Mouse (Mus musculus): ENCODE data around the gene Gnao1.

Gene Gnao1

DNA sequence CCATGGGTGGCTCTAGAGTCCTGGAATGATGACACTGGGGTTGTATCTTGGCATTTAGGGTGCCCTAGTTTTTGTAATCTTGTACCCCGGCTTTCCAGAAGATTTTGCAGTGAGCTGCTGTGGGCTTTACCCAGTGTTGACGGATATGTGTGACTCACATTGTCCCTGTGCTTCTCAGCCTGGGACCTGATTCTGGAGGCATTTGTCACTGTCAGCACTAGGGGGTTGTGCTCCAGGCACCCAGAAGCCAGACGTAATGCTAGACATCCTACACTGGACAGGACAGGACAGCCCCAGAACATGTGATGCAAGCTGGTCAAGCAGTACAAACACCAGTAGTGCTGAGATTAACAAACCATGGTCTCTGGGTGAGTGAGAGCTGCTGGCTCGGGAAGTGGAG lies 136.0 kb downstream of the Gnao1 start:
- no peak for DNase-seq (ENCODE audit: extremely low spot score)

DNA sequence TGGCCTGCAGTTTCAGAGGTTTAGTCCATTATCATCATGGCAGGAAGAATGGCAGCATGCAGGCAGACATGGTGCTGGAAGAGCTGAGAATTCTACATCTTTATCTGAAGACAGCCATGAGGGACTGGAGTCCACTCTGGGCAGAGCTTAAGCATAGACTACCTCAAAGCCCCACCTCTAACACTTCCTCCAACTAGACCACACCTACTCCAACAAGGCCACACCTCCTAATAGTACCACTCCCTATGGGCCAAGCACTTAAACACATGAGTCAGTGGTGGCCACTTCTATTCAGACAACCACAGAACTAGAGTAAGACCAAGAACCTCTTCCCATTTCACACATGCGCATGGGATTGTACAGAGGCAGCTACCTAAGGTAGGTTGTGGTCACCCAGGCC lies 136.6 kb downstream of the Gnao1 start:
- no peak for DNase-seq (ENCODE audit: extremely low spot score)

DNA sequence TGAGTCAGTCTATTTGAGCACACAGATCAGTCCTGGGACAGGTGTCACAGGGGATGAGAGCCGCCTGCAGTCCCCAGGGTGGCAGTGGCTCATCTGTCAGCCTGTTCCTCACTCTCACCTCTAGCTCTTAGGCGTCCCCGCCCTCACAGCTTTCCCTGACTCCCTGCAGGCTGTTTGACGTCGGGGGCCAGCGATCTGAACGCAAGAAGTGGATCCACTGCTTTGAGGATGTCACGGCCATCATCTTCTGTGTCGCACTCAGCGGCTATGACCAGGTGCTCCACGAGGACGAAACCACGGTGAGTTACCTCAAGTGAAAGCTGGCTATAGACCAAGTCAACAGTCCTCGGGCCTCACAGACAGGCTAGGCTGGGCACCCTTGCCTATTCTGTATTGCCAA lies 140.4 kb downstream of the Gnao1 start:
- no peak for DNase-seq (ENCODE audit: extremely low spot score)

DNA sequence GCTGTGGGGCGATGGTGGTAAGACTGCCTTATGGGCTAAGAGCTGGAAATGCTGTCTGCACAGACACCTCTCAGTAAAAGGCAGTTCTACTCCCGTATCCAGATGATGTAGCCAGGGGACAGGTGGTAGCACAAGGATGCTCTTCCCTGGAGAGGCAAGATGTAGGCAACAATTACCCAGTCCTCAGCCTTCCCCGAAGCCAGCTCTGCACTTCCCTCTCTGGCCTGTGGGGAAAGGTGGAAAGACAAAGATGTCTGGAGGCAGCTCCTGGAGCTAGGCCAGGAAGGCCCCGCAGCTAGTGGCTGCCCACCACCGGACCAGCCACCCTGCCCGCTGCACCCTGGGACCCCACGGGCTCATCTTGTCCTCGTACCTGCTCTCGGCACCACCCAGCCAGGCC lies 142.7 kb downstream of the Gnao1 start:
- no peak for DNase-seq (ENCODE audit: extremely low spot score)

DNA sequence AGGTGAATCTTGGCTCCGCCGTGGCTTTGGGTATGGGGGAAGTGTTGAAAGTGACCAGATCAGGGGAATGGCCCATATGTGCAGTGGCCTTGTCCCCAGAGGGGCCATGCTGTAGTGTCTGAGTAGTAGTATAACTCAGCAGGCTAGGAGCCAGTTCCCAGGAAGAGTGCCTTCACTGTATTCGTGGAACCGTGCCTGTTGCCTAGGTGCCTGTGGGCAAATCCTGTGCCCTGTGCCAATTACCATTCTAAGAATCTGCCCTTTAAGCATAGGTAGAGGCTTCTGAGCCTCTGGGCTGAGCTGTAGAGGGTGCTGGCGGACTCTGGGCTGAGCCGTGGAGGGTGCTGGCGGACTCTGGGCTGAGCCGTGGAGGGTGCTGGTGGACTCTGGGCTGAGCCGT lies 148.6 kb downstream of the Gnao1 start:
- no peak for DNase-seq (ENCODE audit: extremely low spot score)

DNA sequence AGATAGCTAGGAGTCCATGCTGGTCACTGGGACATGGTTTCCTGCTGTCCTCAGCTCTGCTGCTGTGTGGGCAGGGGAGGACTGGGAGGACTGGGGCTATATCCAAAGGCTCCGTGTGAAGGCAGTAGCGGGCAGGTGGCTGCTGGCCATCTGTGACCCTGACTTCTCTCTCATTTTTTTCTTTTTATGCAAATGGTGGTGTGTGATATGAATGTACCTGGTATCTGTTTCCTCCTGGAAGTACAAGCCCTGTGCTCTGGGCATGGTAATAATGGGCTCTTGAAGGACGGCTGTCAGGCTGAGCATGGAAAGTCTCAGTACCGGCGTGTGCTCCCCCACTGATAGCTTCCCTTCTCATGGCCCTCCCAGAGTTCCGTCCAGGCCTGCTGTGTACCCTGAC lies 151.1 kb downstream of the Gnao1 start:
- no peak for DNase-seq (ENCODE audit: extremely low spot score)

DNA sequence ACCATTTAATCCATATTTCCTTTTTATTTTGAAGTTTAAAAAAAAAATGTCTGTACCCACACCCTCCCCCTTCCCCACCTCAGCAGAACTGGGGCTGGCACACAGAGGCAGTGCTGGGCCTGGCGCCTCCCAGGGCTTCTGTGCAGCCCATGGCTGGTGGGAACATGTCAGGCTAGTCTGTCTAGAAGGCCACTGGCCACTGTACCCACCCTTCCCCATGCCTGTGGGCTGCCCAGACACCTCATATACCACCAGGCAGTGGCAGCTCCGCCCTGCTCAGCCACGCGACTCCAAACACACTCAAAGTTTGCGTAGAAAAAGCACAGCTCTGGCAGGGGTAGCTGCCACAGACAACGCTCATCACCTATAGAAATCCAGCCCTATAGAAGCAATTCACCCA lies 158.5 kb downstream of the Gnao1 start:
- DNase-seq (ENCODE audit: extremely low spot score) = no peak

DNA sequence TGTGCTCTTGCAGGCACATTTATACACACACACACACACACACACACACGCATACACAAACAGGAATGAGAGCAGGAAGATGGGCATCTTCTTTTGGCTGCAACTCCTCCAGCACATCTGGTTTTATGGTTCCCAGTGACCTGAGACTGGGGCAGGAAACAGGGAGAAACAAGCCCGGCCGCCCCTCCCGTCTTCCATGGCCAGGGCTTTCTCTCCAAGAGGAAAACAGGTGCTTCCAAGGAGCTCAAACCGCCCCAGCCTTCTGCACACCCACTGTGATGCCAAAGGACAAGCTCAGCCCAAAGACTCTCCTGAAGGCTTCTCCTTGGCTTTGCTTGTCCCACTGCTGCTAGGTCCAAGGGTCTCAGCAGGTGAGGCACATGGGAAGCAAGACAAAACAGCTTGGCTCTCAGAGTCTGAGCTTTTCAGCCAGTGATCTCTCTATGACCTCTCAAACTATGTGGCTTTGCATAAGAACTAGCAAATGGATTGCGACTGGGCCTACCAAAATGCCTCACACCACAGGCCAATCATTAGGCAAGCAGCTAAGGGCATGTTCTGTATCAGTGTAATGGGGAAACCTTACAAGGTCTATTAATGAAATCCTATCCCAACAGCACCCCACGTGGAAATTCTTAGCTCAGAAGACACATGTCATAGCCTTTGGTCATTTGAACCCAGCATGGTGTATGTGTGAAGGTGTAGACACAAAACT lies 160.0 kb downstream of the Gnao1 start:
- no peak for DNase-seq (ENCODE audit: extremely low spot score)

DNA sequence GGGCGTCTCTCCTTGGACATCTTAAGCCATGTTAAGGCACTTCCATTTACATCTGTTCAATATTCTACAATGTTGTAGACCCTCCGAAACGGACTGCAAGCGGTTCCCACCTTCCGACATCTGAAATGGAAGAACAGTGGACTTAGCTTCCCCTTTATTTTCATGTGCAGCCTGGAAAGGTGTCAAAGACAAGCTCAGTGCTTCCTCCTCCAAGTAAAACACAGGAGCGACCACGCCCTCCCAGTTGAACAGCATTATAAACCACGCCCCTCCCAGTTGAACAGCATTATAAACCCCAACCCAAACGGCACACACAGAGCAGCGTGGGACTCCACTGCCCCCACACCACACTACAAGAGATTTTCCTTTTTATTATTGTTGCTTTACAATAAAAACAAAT lies 161.7 kb downstream of the Gnao1 start:
- DNase-seq (ENCODE audit: extremely low spot score) = no peak

DNA sequence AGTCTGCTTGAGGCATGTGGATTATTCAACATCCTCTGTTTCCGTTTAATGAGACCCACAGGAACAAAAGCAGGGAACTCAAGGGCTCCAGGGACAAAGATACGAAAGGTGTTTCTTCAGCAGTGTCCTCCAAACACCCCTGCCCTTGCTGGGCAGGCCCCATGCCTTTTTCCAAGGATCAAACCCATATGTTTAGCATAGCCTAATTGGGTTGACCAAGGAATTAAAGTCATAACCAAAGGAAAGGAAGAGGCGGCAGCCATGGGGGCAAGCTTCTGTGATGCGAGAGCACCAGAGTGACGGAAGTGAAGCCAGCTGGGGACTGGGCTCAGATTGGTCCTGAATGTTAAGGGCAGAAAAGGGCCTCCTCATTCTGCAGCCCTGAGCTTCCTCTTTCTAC lies 162.4 kb downstream of the Gnao1 start:
- DNase-seq (ENCODE audit: extremely low spot score) = no peak

DNA sequence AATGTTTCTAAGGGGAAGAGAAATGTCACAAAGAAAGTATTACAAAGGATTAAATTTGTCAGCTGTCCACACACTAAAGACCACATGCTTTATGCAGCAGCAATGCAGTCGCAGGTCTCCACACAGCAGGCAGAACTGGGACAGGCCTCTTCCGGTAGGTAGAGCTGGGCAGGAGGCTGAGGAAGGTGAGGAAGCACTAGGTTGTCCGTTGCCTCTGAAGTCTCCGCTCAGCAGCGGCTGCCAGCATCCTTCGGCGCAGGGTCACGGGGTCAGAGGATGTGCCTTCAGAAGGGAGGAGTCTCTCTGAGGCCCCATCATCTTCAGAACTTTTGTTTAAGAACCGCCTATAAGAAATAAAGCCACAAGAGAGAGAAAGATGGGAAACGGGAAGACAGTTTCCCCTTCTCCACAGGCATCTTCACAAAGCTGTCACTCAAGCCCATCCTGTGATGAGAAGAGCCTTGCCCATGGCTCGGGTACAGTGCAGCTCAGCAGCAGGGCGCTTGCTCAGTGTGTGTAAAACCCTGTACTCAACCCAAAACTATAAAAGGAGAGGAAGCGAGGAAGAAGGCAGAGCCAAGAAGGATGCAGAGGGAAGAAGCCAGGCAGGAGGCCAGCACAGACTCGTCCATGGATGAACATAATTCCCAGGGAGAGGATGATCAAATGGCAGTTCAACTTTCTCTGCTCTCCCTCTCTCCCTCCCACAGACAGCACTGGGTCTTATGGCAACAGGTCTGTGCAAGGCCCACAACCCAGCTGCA lies 163.4 kb downstream of the Gnao1 start:
- no peak for DNase-seq (ENCODE audit: extremely low spot score)

DNA sequence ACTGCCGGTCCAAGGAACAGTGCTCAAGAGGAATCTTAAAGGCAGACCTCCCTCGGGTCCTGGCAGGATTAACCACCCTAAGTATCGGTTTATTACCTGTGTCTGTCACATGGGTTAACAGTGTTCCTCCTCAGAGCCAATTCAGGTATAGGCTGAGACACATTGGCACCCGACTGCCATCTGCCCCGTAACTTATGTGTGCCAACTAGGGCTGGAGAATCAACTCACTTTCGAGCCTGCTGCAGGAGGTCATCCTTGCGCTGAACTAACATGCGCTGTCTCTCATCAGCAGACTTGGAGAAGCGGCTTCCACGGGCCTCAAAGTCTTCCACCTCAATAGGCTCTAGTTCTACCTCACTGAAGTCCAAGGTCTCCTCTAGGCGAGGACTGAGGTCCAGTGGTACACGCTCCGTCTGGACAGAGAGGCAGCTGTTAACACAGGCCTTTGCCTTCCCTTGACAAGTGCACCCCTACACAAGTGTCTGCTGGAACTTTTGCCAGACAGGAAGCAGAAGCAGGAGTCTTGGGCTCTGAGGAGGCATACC lies 164.1 kb downstream of the Gnao1 start:
- no peak for DNase-seq (ENCODE audit: extremely low spot score)

DNA sequence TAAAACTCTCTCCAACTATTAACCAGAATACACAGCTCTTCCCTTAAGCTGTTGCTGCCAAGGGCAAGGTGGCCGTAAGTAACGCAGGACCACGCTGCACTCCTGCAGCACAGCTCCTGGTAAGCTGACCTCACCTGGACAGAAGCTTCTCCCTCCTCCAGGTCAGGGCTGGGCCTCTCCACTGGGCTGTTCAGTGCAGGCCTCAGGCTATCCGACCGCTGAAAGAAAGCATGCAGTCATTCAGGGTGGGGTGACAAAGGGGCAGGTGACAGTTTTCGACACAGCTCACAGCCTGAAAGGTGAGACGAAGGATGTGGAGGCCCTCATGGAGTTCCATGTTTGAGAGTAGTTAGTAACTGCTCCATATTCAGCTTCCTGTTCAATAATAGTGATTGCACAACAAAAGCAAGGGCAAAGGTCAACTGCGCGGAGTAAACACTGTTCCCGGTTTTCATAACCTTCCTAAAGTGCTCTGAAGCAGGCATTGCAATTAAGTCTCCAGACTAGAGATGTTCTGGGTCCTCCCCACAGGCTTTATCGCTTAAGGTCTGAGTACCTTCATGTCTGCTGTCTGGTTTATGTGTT lies 164.9 kb downstream of the Gnao1 start:
- no peak for DNase-seq (ENCODE audit: extremely low spot score)

DNA sequence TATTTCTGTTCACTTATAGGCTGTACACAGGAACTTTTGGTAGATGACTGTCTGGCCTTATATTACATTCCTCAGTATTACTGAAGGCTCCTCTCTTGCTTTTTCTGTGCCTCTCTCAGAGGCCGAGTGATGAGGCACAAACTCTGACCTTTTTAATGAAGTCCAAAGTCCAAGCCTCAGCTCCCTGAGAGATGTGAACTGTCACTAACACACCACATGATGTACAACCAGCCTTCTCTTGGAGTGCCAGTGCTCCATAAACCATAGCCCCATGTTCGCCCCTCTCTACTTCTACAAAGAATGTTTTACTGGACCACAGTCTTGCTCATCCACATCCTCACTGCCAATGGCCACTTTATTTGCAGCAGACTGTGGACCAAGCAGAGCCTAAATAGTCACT lies 165.6 kb downstream of the Gnao1 start:
- no peak for DNase-seq (ENCODE audit: extremely low spot score)

DNA sequence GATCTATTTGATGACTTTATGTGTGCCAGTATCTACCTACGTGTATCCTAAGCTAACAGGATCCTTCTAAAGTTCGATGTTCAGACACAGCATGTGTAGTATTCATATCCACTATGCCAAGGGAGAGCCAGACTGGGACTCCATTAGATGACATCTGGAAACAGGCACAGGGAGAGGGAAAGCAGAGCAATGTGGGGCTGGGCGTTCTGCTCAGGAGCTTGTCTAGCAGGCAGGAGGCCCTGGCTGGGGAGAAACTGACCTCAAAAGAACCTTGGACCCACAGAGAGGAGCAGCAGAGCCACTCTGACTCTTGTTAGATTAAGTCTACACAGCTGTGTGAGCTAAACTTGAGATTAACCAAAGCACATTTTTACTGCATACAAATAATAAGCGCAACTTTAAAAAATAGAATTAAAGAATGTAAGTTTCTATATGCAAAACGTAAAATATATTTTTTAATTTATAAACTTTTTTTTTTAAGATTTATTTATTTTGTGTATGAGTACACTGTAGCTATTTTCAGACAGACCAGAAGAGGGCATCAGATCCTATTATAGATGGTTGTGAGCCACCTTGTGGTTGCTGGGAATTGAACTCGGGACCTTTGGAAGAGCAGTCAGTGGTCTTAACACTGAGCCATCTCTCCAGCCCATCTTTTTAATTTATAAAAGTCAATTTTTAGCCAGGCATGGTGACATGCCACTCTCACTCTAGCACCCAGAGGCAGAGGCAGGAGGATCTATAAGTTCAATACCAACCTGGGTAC lies 166.9 kb downstream of the Gnao1 start:
- no peak for DNase-seq (ENCODE audit: extremely low spot score)

DNA sequence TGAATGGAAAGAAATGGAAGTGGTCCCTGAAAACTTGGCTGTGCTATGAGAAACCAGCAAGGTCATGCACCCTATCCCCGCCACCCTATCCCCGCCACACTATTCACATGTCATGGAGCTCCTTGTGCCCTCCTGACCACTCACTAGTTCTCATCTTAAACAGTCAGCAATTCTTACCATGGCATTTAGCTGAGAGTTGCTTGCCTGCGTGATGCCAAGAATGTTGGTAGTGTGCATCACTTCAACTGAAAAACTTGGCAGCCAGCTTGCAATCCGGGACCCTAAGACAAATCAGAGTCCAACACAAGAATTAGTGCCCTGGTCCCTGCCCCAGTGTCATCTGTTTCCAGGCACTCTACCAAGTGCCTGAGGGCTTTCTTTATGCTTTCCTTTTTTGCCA lies 170.4 kb downstream of the Gnao1 start:
- no peak for DNase-seq (ENCODE audit: extremely low spot score)

DNA sequence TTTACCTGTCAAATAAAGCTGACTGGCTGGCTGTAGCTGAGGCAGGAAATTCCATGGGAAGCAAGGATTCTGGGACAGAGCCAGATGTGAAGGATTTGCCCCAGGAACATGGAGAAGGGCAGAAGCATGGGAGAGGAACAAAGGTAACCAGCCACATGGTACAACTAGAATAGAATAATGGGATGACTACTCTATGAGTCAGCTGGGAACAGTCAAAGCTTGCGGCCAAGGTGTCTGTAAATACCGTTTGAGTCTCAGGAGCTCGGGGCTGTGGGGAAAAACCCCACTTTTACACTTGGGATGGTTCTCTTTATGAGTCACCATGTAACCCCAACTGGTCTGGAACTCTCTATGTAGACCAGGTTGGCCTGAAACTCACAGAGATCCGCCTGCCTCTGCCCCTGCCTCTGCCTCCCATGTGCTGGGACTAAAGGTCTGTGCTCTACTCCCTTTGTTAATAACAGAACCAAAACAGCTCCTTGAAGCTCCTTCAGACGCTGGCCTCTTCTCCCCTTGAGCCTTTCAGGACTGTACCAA lies 172.0 kb downstream of the Gnao1 start:
- DNase-seq (ENCODE audit: extremely low spot score) = no peak

DNA sequence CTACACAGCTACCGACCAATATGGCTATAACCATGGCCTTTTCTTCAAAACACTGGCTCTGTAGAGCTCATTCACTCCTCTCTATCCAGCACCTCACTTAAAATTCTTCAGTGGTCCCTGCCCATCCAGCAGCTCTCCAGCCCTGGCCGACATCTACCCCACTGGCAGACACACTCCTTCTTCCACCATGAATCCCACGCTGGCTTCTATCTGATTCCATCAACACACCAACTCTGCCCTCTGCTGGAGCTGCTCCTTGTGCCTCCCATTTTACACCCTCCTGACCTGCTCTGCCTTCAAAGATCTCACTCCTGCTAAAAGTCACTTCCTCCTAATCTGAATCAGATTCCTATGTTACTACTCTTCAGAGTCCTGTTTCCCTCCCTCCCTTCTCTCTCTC lies 174.1 kb downstream of the Gnao1 start:
- no peak for DNase-seq (ENCODE audit: extremely low spot score)

DNA sequence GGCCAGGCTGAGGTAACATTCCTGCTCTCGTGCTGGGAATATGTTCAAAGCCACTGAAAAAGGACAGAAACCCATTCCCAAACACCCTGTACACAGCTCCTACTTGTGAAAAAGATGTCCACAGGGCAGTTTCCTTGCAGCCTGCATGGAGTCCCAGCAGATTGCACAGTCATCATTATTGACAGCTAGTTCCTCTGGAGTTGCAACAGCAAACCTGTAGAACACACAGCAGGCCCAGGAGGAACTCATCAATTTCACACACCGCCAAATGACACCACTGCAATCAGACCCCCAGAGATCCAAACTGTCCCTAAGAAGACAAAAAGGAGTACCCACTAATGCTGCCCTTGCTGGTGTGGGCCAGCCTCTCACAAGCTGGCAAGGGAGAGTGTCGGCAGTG lies 175.0 kb downstream of the Gnao1 start:
- no peak for DNase-seq (ENCODE audit: extremely low spot score)

DNA sequence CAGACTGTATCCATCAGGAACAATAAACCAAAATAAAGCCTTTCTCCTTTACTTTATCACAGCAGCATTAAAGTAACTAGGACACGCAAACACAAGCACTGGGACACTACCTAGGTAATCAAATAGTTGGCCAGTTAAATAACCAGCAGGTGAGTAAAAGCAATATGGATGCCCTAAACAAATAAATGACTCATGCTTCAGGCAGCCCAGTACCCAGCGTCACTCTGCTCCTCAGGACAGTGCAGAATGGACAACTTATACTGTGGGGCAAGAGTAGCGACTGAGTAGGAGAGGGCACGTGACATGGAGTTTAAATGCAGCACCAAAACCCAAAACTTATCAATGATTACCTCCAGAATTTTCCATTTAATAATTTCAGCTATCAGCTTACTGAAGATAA lies 180.0 kb downstream of the Gnao1 start:
- no peak for DNase-seq (ENCODE audit: extremely low spot score)

DNA sequence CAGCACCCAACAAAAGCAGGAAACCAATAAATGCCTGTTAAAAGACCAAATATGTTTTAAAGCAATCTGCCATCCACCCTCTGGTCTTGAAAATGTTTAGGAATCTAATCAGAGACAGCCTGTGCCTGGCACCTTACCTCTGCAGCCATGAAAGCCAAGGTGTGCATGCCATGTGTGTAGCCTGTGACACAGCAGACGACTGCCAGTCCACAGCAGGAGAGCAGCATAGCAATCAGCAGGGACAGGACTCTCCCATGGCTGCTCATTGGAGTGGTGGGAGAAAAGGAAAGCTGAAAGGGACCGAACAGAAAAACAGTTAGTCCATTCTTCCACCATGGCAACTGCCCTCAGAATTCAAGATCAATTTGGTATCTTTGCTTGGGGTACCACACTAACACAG lies 189.2 kb downstream of the Gnao1 start:
- DNase-seq (ENCODE audit: extremely low spot score) = no peak

DNA sequence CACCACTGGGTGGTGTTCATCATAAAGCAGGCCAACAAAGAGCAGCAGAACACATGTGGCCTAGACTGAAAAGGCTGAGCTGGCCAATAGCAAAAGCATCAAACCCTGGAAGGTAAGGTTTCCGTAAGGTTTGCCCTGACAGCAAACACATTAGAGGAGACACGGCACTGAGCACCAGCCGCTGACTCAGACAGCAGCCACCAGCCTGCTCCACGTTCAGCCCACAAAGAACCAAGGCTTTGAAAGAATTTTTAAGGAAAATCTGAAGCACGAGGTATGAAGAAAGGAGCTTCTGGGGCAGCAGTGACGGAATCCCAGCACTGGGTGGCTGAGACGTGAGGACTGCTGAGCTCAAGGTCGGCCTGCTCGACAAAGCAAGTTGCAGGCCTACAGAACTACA lies 194.4 kb downstream of the Gnao1 start:
- no peak for DNase-seq (ENCODE audit: extremely low spot score)
